Comparison of ENCODE assay signal across 28 mouse cellular contexts in the genomic region with DNA sequence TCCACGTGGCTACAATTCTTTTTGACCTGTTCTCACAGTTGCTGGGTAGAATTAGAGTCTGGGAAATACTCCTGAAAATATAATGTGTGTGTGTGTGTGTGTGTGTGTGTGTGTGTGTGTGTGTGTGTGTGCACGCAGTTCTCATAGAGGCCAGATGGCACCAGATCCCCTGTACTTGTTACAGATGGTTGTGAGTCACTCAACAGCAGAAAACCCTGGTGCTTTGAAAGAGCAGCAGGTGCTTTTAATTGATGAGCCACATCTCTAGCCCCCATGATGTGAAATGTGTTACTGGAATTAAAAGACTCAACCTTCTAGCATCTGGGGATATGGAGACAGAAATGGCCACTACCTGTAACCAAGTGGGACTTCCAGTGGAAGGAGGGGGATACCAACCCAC. TPM values are rescaled to one million over a fixed set of nuclear protein-coding genes. Genes with fewer than 3 reads are reported as not detected.
DNase-seq lines count a peak whose midpoint lies in the region; ATAC-seq lines count a peak whose summit lies in the region.
"Had no signal": no experiment of that assay in that cellular context is flagged by ENCODE, and none has a peak within 500 bp of the region (broad histone marks: within the 10 kb centered on the region; RNA-seq: fewer than 3 reads in every experiment).

No protein-coding gene starts in this region.

- no peak overlapping the region for H3K4me2 ChIP-seq in midbrain, embryonic 11.5 days
- H3K4me2 ChIP-seq in midbrain, embryonic 13.5 days (replicated peaks), result no peak overlapping the region
- H3K4me2 ChIP-seq: embryonic facial prominence, embryonic 12.5 days; embryonic facial prominence, embryonic 15.5 days; heart, embryonic 12.5 days; heart, embryonic 15.5 days; hindbrain, embryonic 13.5 days had no signal

- H3K4me3 ChIP-seq in midbrain, embryonic 11.5 days (ENCODE audit: low read depth, low read length), result no peak overlapping the region
- H3K4me3 ChIP-seq in midbrain, embryonic 13.5 days (replicated peaks), result no peak overlapping the region
- H3K4me3 ChIP-seq: embryonic facial prominence, embryonic 12.5 days; embryonic facial prominence, embryonic 15.5 days; heart, embryonic 12.5 days; heart, embryonic 15.5 days; hindbrain, embryonic 10.5 days; hindbrain, embryonic 13.5 days had no signal

- ATAC-seq in midbrain, embryonic 11.5 days (ENCODE audit: low FRiP score), result no peak
- no peak for ATAC-seq in midbrain, embryonic 13.5 days
- ATAC-seq: forebrain, embryonic 14.5 days; hindbrain, embryonic 16.5 days; Patski had no signal

- H3K27ac ChIP-seq in midbrain, embryonic 11.5 days (ENCODE audit: low read depth, low read length), result no peak overlapping the region
- no peak overlapping the region for H3K27ac ChIP-seq in midbrain, embryonic 13.5 days
- H3K27ac ChIP-seq: embryonic facial prominence, embryonic 12.5 days; embryonic facial prominence, embryonic 15.5 days; heart, embryonic 15.5 days; hindbrain, embryonic 10.5 days; hindbrain, embryonic 13.5 days had no signal

- DNase-seq in layer of hippocampus, adult 18-20 months (ENCODE audit: low spot score in 2 of 2), result peak; percentile 19 to 71
- no peak for DNase-seq in layer of hippocampus, postnatal 10 days (ENCODE audit: low spot score in 2 of 2)
- peak; percentile 51 for DNase-seq in midbrain, embryonic 11.5 days (ENCODE audit: low spot score, missing footprints)
- DNase-seq in layer of hippocampus, adult 9-11 months, result peak; percentile 64
- no peak for DNase-seq in lung, postnatal 4 days
- DNase-seq: adrenal gland, postnatal 10 days; adrenal gland, postnatal 36 days; B cell, adult 2 months; cerebellum, adult 11 months; cerebellum, adult 2 months; cerebellum, adult 9-11 months; cerebellum, postnatal 25 days; gastrocnemius, postnatal 25 days; heart, adult 18-20 months; heart, postnatal 10 days; heart, postnatal 36 days had no signal

- H3K27me3 ChIP-seq in midbrain, embryonic 11.5 days (ENCODE audit: control insufficient read depth, insufficient read depth, low read length), result no peaks in the 10 kb centered on the region
- no peaks in the 10 kb centered on the region for H3K27me3 ChIP-seq in midbrain, embryonic 13.5 days
- H3K27me3 ChIP-seq: CH12.LX; embryonic facial prominence, embryonic 12.5 days; embryonic facial prominence, embryonic 15.5 days; heart, embryonic 12.5 days; heart, embryonic 15.5 days; hindbrain, embryonic 13.5 days had no signal

- H3K4me1 ChIP-seq in midbrain, embryonic 11.5 days (ENCODE audit: control insufficient read depth, insufficient read depth, low read length), result peaks cover 2% of the 10 kb centered on the region; the same call in 1 of the 2 replicates
- H3K4me1 ChIP-seq in midbrain, embryonic 13.5 days (replicated peaks), result no peaks in the 10 kb centered on the region
- H3K4me1 ChIP-seq: embryonic facial prominence, embryonic 12.5 days; heart, embryonic 12.5 days; heart, embryonic 15.5 days; hindbrain, embryonic 13.5 days had no signal

- H3K9ac ChIP-seq in midbrain, embryonic 11.5 days (ENCODE audit: low read length), result no peak overlapping the region
- H3K9ac ChIP-seq in midbrain, embryonic 13.5 days (replicated peaks), result no peak overlapping the region
- H3K9ac ChIP-seq: embryonic facial prominence, embryonic 12.5 days; embryonic facial prominence, embryonic 15.5 days; heart, embryonic 12.5 days; heart, embryonic 15.5 days; hindbrain, embryonic 13.5 days had no signal

- H3K36me3 ChIP-seq in midbrain, embryonic 11.5 days (ENCODE audit: control insufficient read depth, insufficient read depth, low read length), result no peaks in the 10 kb centered on the region
- H3K36me3 ChIP-seq in midbrain, embryonic 13.5 days, result no peaks in the 10 kb centered on the region
- H3K36me3 ChIP-seq: embryonic facial prominence, embryonic 12.5 days; embryonic facial prominence, embryonic 15.5 days; G1E; heart, embryonic 12.5 days; heart, embryonic 15.5 days; hindbrain, embryonic 10.5 days; hindbrain, embryonic 13.5 days had no signal

- H3K9me3 ChIP-seq in midbrain, embryonic 11.5 days (ENCODE audit: control insufficient read depth, low read length), result no peaks in the 10 kb centered on the region
- H3K9me3 ChIP-seq in midbrain, embryonic 13.5 days, result no peaks in the 10 kb centered on the region
- H3K9me3 ChIP-seq: embryonic facial prominence, embryonic 12.5 days; embryonic facial prominence, embryonic 15.5 days; G1E; heart, embryonic 12.5 days; heart, embryonic 15.5 days; hindbrain, embryonic 10.5 days; hindbrain, embryonic 13.5 days had no signal

- 91% methylated on average over 2 of the region's 2 CpGs for WGBS in midbrain, embryonic 11.5 days
- 85% methylated on average over 2 of the region's 2 CpGs for WGBS in midbrain, embryonic 13.5 days

RNA-seq across cellular contexts. Expression of a gene that starts 58.3 kb away (rescaled TPM):
- 10 to 100 TPM; 53.0 to 53.6 TPM for total RNA-seq in layer of hippocampus, adult 18-20 months (2021)
- total RNA-seq in layer of hippocampus, postnatal 10 days (2021), result 10 to 100 TPM; 34.1 to 39.5 TPM
- 25.8 and 27.5 TPM in 2 replicates for polyA plus RNA-seq in midbrain, embryonic 11.5 days (2014; fragmentation: Nextera tagmentation; extraction: Ambion mirVana)
- polyA plus RNA-seq in midbrain, embryonic 13.5 days (2015; fragmentation: Nextera tagmentation; extraction: Ambion mirVana), result 23.2 and 23.3 TPM in 2 replicates

Comparison
In these comparisons a context has a peak if more than half of its experiments do, and no peak if none do; other contexts are left out.
1. DNase-seq: peak in layer of hippocampus, adult 18-20 months (2 of 2), midbrain, embryonic 11.5 days (single experiment) and layer of hippocampus, adult 9-11 months (single experiment); none in layer of hippocampus, postnatal 10 days (0 of 2) and lung, postnatal 4 days (0 of 2).